Mouse (Mus musculus) MEL (cell line): ENCODE results near the gene Mfap2.

Experiments used
- CHD2 ChIP-seq: IDR thresholded peaks from 2 replicates; pipeline ENCODE4 v1.6.1; 2011; ENCODE audit warnings: low read length, improper control_type of control experiment
- CTCF ChIP-seq, 3 experiments: IDR thresholded peaks in 2 of 3; conservative IDR thresholded peaks in 1 of 3; 2 replicates each; pipeline ENCODE4 v1.5.1; 2011 to 2012; ENCODE audit warnings: low read length in 3 of 3, low read depth in 2 of 3, mild to moderate bottlenecking in 2 of 3, improper control_type of control experiment in 1 of 3, inconsistent platforms in 1 of 3, mixed read lengths in 1 of 3, moderate library complexity in 1 of 3; ENCODE audit not compliant: control insufficient read depth in 1 of 3, insufficient read depth in 1 of 3, poor library complexity in 1 of 3, severe bottlenecking in 1 of 3
- ELF1 ChIP-seq: IDR thresholded peaks from 2 replicates; pipeline ENCODE4 v1.6.1; 2014; ENCODE audit warnings: low read depth, mild to moderate bottlenecking, inconsistent platforms, low read length, improper control_type of control experiment, moderate library complexity
- GATA1 ChIP-seq: IDR thresholded peaks from 2 replicates; pipeline ENCODE4 v1.6.1; 2011; ENCODE audit warnings: low read depth, low read length, improper control_type of control experiment
- MAFK ChIP-seq: IDR thresholded peaks from 2 replicates; pipeline ENCODE4 v1.6.1; 2011; ENCODE audit warnings: low read depth, mild to moderate bottlenecking, low read length, improper control_type of control experiment, borderline replicate concordance
- MEF2A ChIP-seq: IDR thresholded peaks from 2 replicates; pipeline ENCODE4 v1.6.1; 2014; ENCODE audit warnings: low read depth, mild to moderate bottlenecking, inconsistent platforms, low read length, improper control_type of control experiment; ENCODE audit not compliant: poor library complexity, insufficient replicate concordance, severe bottlenecking; ENCODE audit errors: extremely low read depth
- NRF1 ChIP-seq: IDR thresholded peaks from 2 replicates; pipeline ENCODE4 v1.6.1; 2014; ENCODE audit warnings: low read depth, mild to moderate bottlenecking, inconsistent platforms, low read length, improper control_type of control experiment, moderate library complexity; ENCODE audit not compliant: poor library complexity, insufficient read depth, severe bottlenecking
- POLR2A ChIP-seq, 2 experiments: IDR thresholded peaks; 2 replicates each; pipeline ENCODE4 v1.6.1; 2011 to 2012; ENCODE audit warnings: low read length in 2 of 2, mild to moderate bottlenecking in 2 of 2, control low read depth in 1 of 2, improper control_type of control experiment in 1 of 2, low read depth in 1 of 2, moderate library complexity in 1 of 2; ENCODE audit not compliant: control insufficient read depth in 1 of 2, insufficient read depth in 1 of 2, poor library complexity in 1 of 2
- POLR2AphosphoS5 ChIP-seq: IDR thresholded peaks from 2 replicates; pipeline ENCODE4 v1.6.1; 2012; ENCODE audit warnings: low read depth, borderline replicate concordance, mild to moderate bottlenecking, inconsistent platforms, low read length, moderate library complexity, mixed read lengths
- TBP ChIP-seq: IDR thresholded peaks from 2 replicates; pipeline ENCODE4 v1.8.0; 2011; ENCODE audit warnings: low read depth, low read length, improper control_type of control experiment
- USF1 ChIP-seq: IDR thresholded peaks from 2 replicates; pipeline ENCODE4 v1.6.1; 2014; ENCODE audit warnings: low read depth, mild to moderate bottlenecking, inconsistent platforms, low read length, improper control_type of control experiment, moderate library complexity
- USF2 ChIP-seq, 2 experiments: IDR thresholded peaks; 2 replicates each; pipeline ENCODE4 v1.6.1; 2011 to 2012; ENCODE audit warnings: improper control_type of control experiment in 2 of 2, low read length in 2 of 2, borderline replicate concordance in 1 of 2, inconsistent platforms in 1 of 2, low read depth in 1 of 2, mild to moderate bottlenecking in 1 of 2; ENCODE audit not compliant: insufficient read depth in 1 of 2
- ZMIZ1 ChIP-seq: IDR thresholded peaks from 2 replicates; pipeline ENCODE4 v1.6.1; 2012; ENCODE audit warnings: low read depth, mild to moderate bottlenecking, inconsistent platforms, low read length, improper control_type of control experiment, moderate library complexity
- ZNF384 ChIP-seq: IDR thresholded peaks from 2 replicates; pipeline ENCODE4 v1.6.1; 2012; ENCODE audit warnings: low read depth, mild to moderate bottlenecking, inconsistent platforms, low read length, improper control_type of control experiment

DNA sequence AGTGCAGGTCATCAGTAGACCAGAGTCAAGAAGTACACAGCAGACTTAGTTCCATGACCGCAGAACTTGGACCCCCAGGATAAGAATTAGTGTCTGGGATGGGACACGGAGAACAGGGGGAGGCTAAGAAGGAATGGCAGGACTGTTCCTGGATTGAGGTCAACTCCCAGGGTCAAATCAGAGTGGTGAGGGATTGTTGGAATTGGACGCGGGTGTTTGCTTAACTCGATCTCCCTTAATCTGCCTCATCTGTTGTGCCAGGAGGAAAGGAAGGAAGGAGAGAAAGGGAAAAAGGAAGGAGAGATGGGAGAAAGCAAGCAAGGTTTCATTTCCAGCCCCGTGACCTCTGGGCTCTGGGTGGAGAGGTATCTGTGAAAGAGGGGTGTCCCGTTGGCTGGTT, at the start of gene Mfap2:
- TF ChIP-seq USF1 (no peak), CTCF (IDR thresholded peaks at IDR 0.05 in 2 of 3, conservative IDR thresholded peaks at IDR 0.05 in 1 of 3; ENCODE audit: control insufficient read depth in 1 of 3, insufficient read depth in 1 of 3, low read depth in 2 of 3, low read length in 3 of 3, poor library complexity in 1 of 3, severe bottlenecking in 1 of 3) (no peak), USF2 (IDR thresholded peaks at IDR 0.05; ENCODE audit: borderline replicate concordance in 1 of 2, insufficient read depth in 1 of 2, low read depth in 1 of 2, low read length in 2 of 2) (no peak), POLR2AphosphoS5 (no peak), GATA1 (no peak), MAFK (no peak), ELF1 (no peak), ZNF384 (no peak), MEF2A (no peak), NRF1 (no peak), CHD2 (no peak), TBP (no peak), POLR2A (IDR thresholded peaks at IDR 0.05; ENCODE audit: control insufficient read depth in 1 of 2, insufficient read depth in 1 of 2, low read depth in 1 of 2, low read length in 2 of 2, poor library complexity in 1 of 2) (no peak), ZMIZ1 (no peak)
